Mouse (Mus musculus): ENCODE measurements around the gene Plekhj1.
A peak's percentile ranks its signal among the peaks of the same experiment; 100 is the strongest.

The Plekhj1 gene

DNA sequence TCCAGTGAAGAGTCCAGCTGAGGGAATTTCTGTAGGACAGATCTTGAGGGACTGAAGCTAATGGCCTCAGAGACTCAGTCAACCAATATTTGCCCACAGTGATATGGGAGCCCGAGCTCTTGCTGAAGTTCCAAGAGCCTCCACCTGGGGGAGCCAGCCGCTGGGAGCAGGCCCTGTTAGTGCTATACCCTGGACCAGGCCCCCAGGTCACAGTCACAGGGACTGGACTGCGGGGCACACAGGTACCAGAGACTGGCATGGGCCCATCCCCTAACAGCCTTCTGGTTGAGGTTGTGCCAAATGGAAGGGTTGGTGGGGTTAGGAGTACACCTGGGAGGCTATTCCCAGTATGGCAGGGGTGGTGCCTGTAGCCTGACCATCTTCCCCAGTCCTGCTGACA, 7.5 kb upstream of the Plekhj1 start:
- DNase-seq (ENCODE audit: low read depth, low spot score) = peak; percentile 56

GRCm38 (mm10) chr10:80805322-80805721, 6.9 kb upstream of the Plekhj1 start:
- DNase-seq (ENCODE audit: low read depth, low spot score) = no peak

DNA sequence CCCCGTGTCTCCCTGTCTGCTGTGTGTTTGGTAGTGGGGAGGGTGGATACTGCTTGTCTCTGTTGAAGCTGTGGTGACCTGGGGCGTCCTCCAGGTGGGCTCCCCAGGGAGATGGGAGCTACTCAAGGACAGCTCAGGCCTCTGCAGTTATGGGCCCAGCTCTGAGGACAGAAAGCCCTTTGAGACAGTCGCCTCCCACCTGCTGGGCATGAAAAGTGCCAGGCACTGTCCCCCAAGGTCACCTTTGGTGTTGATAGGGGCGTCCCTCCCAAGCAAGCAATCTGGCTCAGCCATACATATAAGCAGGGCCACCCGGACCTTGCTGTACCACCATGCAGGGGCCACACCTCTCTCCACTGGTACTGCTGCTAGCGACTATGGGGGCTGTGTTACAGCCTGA, 6.5 kb upstream of the Plekhj1 start, which contains the start of gene Amh:
Gene Amh, plus strand, starts transcription at position 328 of the 400 bp plus-strand sequence.
- no peak for DNase-seq (ENCODE audit: low read depth, low spot score)

GRCm38 (mm10) chr10:80804340-80804739, 5.9 kb upstream of the Plekhj1 start:
- no peak for DNase-seq (ENCODE audit: low read depth, low spot score)

- no peak for DNase-seq (ENCODE audit: low read depth, low spot score)
Observed at GRCm38 (mm10) chr10:80802996-80803395, 4.6 kb upstream of the Plekhj1 start.

GRCm38 (mm10) chr10:80802204-80802912, 3.9 kb upstream of the Plekhj1 start:
- DNase-seq (ENCODE audit: low read depth, low spot score) = no peak

- DNase-seq (ENCODE audit: low read depth, low spot score) = no peak
Observed at GRCm38 (mm10) chr10:80799070-80799566, 692 bp upstream of the Plekhj1 start.

DNA sequence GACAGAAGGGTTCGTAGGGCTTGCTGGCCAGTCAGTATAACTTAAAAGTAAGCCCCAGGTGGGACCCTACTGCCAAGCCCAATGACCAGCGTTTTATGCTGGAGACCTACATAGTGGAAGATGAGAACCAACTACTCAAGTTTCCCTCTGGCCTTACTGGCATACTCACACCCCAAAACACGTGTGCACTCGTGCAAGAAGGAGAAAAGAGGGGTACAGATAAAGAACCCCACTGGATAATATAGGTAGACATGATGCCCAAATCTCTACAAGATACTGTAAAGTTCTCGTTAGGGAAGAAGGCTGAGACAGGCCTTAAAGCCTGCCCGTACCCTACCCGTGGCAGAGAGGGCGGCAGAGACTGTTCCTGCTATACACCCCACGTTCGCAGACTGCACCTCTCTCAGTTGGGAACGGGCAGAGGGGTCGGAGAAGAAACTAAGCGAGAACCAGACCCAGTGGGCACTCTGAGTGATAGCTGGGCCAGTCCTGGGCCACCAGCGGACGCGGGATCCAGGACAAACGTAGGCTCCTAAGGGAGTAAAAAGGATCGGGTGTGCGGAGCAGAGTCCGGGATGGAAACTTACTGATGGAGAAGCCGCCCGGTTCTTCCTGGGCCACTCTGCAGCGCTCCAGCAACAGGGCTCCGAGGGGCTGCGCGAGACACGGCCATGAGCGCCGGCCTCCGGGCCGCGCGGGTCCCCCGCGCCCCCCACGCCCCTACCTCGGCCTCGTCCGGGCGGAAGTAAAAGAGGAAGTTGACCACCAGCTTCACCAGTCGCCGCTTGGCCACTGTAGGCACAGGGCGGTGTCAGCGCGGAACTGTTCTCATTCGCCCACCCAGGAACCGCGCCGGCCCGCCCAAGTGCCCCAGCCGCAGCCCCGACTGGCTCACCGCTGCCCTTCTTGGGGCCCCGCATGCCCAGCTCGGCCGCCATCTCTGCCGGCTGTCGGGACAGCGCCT, 958 bp downstream of the Plekhj1 start:
- no peak for DNase-seq (ENCODE audit: low read depth, low spot score)

GRCm38 (mm10) chr10:80796307-80796848, 2.0 kb downstream of the Plekhj1 start:
- no peak for DNase-seq (ENCODE audit: low read depth, low spot score)

DNA sequence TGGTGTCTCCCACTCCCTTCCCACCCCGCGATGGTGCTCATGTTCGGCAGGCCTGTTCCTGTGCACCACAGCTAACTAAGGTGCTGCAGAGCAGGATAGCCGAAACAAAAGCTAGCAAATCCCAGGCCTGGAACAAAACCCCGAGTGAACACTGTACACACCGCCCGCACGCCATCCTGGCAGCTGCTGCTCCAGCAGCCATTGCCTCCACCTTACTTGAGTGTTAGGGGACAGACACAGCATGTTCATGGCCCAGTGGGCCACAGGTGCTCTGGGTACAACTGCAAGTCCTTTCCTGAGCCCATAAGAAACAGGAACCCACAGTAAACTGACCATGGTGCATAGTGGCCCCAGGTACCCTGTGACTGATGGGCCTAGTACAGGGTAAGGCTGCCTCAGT, 3.7 kb downstream of the Plekhj1 start:
- DNase-seq (ENCODE audit: low read depth, low spot score) = no peak

DNA sequence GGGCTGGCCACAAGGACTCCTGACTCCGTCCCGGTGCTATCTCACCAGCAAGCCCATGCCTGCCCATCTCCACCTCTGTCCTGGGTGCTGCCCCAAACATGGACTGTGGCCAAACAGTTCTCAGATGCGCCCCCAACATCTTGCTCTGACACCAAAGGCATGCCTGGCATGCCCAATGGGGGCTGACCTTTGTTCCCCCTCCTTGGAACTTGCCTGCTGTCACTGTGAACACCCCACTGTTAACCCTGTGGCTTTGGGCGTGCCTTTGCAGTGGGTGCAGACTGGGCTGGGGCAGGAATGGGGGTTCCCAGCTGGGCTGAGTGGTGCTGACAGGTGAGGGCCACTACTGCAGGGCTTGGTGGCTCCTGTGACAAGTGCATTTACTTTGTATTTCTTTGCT, 4.6 kb downstream of the Plekhj1 start:
- no peak for DNase-seq (ENCODE audit: low read depth, low spot score)

GRCm38 (mm10) chr10:80793033-80793784, 5.2 kb downstream of the Plekhj1 start:
- no peak for DNase-seq (ENCODE audit: low read depth, low spot score)

- DNase-seq (ENCODE audit: low read depth, low spot score) = no peak
Observed at GRCm38 (mm10) chr10:80792175-80793032, 6.0 kb downstream of the Plekhj1 start.

DNA sequence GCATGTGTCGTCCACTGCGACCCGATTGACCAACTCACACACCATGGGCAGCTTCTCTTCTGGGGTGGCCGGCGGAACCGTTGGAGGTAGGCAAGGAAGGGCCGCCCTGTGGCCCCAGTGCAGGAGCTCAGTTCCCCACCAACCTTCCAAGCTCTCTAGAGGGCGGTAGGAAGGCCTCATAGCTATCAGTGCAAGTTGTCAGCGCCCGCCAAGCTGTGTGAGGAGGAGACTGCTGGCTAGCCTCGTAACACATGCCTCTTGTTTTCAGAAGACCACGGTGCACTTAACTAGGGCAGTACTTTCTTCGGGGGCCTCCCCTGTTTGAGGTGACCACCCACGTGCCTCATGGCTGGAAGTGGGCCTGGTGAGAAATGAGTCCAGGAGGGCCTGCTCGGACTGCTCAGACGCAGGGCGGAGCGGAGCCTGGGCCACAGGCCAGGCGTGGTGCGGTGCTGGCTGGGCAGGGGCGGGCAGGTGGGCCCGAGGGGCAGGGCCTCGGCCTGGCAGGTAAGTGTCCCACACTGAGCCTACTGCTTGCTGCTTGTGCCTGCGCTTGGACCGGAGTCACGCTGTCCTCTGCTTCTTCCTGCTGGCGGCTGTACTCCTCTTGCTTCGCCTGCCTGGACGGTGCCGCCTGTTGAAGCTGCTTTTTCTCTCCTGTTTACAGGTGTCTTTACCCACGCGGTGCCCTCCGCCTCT, 6.8 kb downstream of the Plekhj1 start:
- no peak for DNase-seq (ENCODE audit: low read depth, low spot score)

DNA sequence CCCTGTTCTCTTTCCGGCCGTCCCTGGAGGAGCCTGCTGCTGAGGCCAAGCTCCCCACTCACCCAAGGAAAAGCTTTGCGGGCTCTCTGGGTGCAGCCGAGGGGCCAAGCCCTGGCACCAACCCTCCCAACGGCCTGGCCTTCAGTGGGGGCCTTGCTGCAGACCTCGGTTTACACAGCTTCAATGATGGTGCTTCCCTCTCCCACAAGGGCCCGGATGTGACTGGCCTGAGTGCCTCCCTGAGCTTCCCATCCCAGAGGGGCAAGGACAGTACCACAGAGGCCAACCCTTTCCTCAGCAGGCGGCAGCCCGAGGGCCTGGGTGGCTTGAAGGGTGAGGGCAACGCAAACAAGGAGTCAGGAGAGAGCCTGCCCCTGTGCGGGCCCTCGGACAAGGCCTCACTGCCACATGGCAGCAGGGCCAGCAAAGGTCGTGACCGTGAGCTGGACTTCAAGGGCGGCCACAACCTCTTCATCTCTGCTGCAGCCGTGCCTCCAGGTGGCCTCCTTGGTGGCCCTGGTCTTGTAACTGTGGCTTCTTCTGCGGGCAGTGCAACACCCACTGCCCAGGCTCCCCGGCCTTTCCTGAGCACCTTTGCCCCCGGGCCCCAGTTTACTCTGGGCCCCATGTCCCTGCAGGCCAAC, 7.5 kb downstream of the Plekhj1 start:
- DNase-seq (ENCODE audit: low read depth, low spot score) = no peak

GRCm38 (mm10) chr10:80787517-80787916, 10.9 kb downstream of the Plekhj1 start:
- DNase-seq (ENCODE audit: low read depth, low spot score) = no peak

GRCm38 (mm10) chr10:80785963-80786362, 12.5 kb downstream of the Plekhj1 start:
- DNase-seq (ENCODE audit: low read depth, low spot score) = no peak

DNA sequence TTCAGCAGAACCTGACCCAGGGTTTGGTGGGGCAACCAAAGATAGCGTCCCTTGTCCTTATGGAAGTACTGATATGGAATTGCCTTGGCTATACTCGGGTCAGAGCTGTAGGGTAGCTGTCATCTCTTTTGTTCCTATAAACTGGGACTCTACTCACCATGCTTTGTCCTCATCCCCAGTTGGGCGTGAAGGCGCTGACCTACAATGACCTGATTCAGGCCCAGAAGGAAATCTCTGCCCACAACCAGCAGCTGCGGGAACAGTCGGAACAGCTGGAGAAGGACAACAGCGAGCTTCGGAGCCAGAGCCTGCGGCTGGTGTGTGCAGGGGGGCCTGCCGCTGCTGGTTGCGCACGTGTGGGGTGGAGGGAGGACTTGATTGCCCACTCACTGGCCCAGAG, 13.6 kb downstream of the Plekhj1 start:
- no peak for DNase-seq (ENCODE audit: low read depth, low spot score)

DNA sequence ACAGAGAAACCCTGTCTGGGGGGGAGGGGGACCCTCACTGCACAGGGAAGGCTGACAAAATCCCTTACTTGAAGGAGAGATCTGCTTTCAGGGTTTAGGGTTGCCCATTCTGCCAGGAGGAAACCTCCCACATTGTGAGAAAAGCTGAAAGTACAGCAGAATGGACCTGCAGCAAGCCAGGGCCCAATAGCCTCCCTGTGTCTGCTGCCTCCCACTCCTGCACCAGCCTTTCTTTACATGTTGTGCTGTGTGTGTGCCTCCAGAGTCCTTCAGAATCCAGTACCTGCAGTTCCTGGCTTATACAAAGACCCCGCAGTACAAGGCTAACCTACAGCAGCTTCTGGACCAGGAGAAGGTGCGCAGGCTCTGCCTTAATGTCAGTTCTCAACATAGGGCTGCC, 14.1 kb downstream of the Plekhj1 start:
- no peak for DNase-seq (ENCODE audit: low read depth, low spot score)

All from forelimb bud, embryonic 11.5 days (tissue).